Mouse (Mus musculus): Measurements from ENCODE around the gene Tmem170b.

The Tmem170b gene

GRCm38 (mm10) chr13:41614539-41614938, 8.8 kb downstream of the Tmem170b start:
- no peak for DNase-seq (ENCODE audit: low spot score in 2 of 2)

- no peak for DNase-seq (ENCODE audit: low spot score in 2 of 2)
These were observed 9.3 kb downstream of the Tmem170b start for GRCm38 (mm10) chr13:41614982-41615381.

GRCm38 (mm10) chr13:41619470-41619869, 13.8 kb downstream of the Tmem170b start:
- DNase-seq (ENCODE audit: low spot score in 2 of 2) = no peak

GRCm38 (mm10) chr13:41620132-41620531, 14.4 kb downstream of the Tmem170b start:
- DNase-seq (ENCODE audit: low spot score in 2 of 2) = no peak

- DNase-seq (ENCODE audit: low spot score in 2 of 2) = no peak
These were observed 18.4 kb downstream of the Tmem170b start for GRCm38 (mm10) chr13:41624123-41624522.

GRCm38 (mm10) chr13:41625248-41625647, 19.5 kb downstream of the Tmem170b start:
- DNase-seq (ENCODE audit: low spot score in 2 of 2) = no peak

- no peak for DNase-seq (ENCODE audit: low spot score in 2 of 2)
These were observed 21.7 kb downstream of the Tmem170b start for GRCm38 (mm10) chr13:41627277-41627916.

GRCm38 (mm10) chr13:41634401-41634818, 28.7 kb downstream of the Tmem170b start:
- DNase-seq (ENCODE audit: low spot score in 2 of 2) = peak; percentile 60 to 80

GRCm38 (mm10) chr13:41638083-41638482, 32.4 kb downstream of the Tmem170b start:
- DNase-seq (ENCODE audit: low spot score in 2 of 2) = no peak

GRCm38 (mm10) chr13:41642851-41643250, 37.1 kb downstream of the Tmem170b start:
- DNase-seq (ENCODE audit: low spot score in 2 of 2) = peak in 1 of 2 experiments; percentile 53

- DNase-seq (ENCODE audit: low spot score in 2 of 2) = no peak
These were observed 38.1 kb downstream of the Tmem170b start for GRCm38 (mm10) chr13:41643798-41644197.

GRCm38 (mm10) chr13:41644591-41645482, 39.1 kb downstream of the Tmem170b start:
- DNase-seq (ENCODE audit: low spot score in 2 of 2) = no peak

- no peak for DNase-seq (ENCODE audit: low spot score in 2 of 2)
These were observed 39.8 kb downstream of the Tmem170b start for GRCm38 (mm10) chr13:41645483-41645859.

- no peak for DNase-seq (ENCODE audit: low spot score in 2 of 2)
These were observed 42.3 kb downstream of the Tmem170b start for GRCm38 (mm10) chr13:41647976-41648375.

GRCm38 (mm10) chr13:41650665-41651064, 45.0 kb downstream of the Tmem170b start:
- no peak for DNase-seq (ENCODE audit: low spot score in 2 of 2)

- DNase-seq (ENCODE audit: low spot score in 2 of 2) = no peak
These were observed 48.1 kb downstream of the Tmem170b start for GRCm38 (mm10) chr13:41653791-41654190.

- no peak for DNase-seq (ENCODE audit: low spot score in 2 of 2)
These were observed 49.9 kb downstream of the Tmem170b start for GRCm38 (mm10) chr13:41655576-41656090.

- no peak for DNase-seq (ENCODE audit: low spot score in 2 of 2)
These were observed 54.5 kb downstream of the Tmem170b start for GRCm38 (mm10) chr13:41660052-41660793.

- no peak for DNase-seq (ENCODE audit: low spot score in 2 of 2)
These were observed 55.4 kb downstream of the Tmem170b start for GRCm38 (mm10) chr13:41661116-41661515.

GRCm38 (mm10) chr13:41662401-41663070, 56.8 kb downstream of the Tmem170b start:
- DNase-seq (ENCODE audit: low spot score in 2 of 2) = peak in 1 of 2 experiments; percentile 20

- DNase-seq (ENCODE audit: low spot score in 2 of 2) = no peak
These were observed 57.9 kb downstream of the Tmem170b start for GRCm38 (mm10) chr13:41663501-41664195.

Data from spleen, postnatal 10 days (tissue).